Mouse (Mus musculus): ENCODE data around the gene Bace2.

DNA sequence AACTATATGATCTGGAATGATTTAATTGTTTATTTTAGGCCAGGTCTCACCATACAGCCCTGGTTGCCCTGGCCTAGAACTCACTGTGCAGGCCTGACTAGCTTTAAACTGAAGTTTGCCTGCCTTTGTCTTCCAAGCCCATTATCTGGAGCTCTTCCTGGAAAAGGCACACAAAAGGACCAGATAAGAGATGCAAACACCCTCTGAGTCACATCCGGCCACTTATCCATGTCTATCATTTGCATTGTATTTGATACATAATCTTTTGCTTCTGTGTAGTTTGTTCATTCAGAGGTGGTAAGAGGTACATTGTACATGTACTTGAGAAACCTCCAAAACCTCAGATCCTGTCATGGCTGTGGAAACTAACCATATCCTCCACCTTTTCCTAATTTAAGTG, 67.1 kb downstream of the Bace2 start:
- no peak for TF ChIP-seq POLR2A (IDR thresholded peaks at IDR 0.05; ENCODE audit: low read depth, low read length)
- no peak for TF ChIP-seq CTCF (conservative IDR thresholded peaks at IDR 0.05; ENCODE audit: insufficient read depth, insufficient read length, low read depth, low read length)
